Mouse (Mus musculus) myocyte (in vitro differentiated cells): ENCODE data around the gene Zbtb40.

Experiments used
- CEBPB ChIP-seq: IDR thresholded peaks from 2 replicates; pipeline ENCODE4 v1.6.1; 2011; ENCODE audit warnings: mild to moderate bottlenecking, moderate library complexity; ENCODE audit not compliant: poor library complexity, insufficient read depth, severe bottlenecking
- POLR2A ChIP-seq: IDR thresholded peaks from one replicate; pipeline ENCODE4 v1.6.1; 2011; ENCODE audit warnings: low read depth, mild to moderate bottlenecking, control low read depth, moderate library complexity; ENCODE audit not compliant: insufficient read length

DNA sequence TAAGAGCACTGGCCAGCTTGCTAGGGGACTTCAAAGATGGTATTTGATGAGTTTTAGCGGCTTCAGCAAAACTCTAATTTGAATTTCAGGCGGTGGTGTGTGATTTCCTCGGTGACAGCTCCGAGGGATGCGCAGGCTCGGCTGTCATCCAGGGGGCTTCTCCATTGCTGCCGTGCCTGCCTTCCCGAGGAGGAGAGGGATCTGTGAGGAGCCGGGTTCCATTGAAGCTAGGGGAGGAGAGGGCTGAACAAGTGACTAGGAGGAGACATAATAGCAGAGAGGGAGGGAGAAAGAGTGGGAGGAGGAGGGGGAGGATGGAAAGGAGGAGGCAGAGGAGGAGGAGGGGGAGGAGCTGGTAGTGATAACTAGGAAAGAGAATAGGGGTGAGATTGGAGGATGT lies 81.1 kb downstream of the Zbtb40 start:
- no peak for TF ChIP-seq CEBPB
- TF ChIP-seq POLR2A = no peak
